Mouse (Mus musculus): Measurements from ENCODE around the gene Gm5089.

The Gm5089 gene

GRCm38 (mm10) chr14:122463734-122464341, 12.9 kb upstream of the Gm5089 start:
- peak; percentile 84 for DNase-seq

- peak; percentile 76 for DNase-seq
Measured at GRCm38 (mm10) chr14:122463080-122463691, 12.3 kb upstream of the Gm5089 start.

DNA sequence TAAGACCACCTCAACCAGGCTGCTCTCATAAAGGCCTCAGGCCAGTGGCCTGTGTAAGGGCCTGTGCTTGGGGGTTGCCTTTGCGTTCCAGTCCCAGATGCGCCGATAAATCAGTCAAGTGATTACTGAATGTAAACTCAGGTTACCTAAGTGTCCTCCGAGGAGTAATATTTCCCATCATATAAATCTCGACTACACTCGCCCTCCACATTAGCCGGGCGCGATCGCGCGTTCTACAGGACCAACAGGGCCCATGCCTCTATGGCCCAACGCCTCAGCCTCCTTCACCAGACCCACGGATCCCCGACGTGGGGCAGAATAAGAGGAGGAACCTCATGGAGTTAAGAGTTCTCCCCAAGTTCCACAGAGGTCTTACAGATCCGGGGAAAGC, 11.8 kb upstream of the Gm5089 start:
- DNase-seq = peak; percentile 52

DNA sequence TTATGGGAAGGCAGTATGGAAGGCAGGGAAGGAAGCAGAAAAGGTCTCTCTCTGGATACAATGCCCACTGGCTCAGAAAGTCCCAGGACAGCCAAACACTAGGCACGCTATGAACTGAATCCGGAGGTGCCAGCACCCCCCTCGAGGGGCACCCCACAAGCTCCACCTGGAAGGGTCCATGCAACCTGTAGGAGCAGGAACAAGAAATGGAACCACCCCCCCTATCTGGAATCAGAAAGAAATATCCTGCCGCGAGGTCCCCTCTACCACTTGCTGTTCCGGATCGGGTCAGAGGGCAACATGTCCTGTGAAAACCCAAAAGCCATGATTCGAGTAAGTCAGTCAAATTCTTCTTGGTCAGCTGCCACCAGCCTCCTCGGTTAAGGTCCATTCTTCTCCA, 11.1 kb upstream of the Gm5089 start:
- peak; percentile 67 for DNase-seq

- DNase-seq = no peak
Measured at GRCm38 (mm10) chr14:122461500-122461899, 10.6 kb upstream of the Gm5089 start.

DNA sequence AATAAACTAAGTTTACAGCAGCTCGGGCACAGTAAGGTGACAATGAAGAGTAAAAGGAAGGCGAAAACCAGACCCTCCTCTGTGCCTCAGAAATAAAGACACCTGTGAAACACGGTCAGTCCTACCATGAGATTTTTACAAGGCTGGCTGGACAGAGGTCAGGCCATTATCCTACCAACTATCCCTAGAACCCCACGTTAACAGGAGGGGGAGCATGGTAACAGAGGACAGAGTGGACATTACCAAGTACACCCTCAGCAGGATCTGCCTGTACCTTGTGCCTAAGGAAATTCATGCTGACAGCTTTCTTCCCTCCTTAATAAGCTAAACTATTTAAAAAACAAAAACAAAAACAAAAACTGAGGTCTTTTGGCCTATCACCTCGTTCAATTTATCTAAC, 9.3 kb upstream of the Gm5089 start:
- DNase-seq = peak; percentile 43

DNA sequence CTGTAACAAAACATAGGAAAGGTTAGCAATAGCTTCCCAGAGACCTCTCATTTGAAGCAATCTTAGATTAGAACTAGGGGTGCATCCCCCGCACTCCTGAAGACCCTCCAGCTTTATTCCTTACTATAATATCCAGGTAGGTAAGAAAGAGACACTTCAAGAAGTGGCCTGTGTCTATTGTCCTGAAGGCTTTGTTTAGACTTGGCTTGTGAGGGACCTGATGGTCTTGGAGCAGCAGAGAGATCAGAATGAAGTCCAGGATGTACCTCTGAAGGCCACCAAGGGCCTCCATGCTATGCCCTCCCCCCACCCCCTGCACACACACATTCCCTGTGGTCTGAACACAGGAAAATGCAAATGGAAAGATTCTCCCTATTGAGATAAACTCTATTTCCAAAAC, 8.9 kb upstream of the Gm5089 start:
- DNase-seq = peak; percentile 35

DNA sequence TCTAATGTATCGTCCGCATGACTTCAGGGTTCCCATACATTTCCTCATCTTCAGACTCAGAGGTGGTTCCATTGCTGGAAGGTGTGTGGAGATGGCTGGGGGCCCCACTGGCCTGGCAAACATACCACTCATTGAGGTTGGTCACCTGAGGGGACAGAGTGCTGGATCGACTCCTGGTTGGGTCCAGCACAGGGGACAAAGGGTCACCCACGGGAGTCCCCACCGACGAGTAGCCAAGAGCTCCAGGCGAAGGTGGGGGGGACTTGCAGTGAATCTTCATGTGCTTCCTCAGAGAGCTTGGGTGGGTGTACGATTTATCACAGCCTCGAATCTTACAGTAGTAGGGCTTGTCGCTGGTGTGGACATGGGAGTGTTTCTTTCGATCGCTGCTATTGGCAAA, 8.4 kb upstream of the Gm5089 start:
- peak; percentile 55 for DNase-seq

GRCm38 (mm10) chr14:122455562-122455958, 4.6 kb upstream of the Gm5089 start:
- no peak for DNase-seq

- peak; percentile 43 for DNase-seq
Measured at GRCm38 (mm10) chr14:122454901-122455561, 4.1 kb upstream of the Gm5089 start.

DNA sequence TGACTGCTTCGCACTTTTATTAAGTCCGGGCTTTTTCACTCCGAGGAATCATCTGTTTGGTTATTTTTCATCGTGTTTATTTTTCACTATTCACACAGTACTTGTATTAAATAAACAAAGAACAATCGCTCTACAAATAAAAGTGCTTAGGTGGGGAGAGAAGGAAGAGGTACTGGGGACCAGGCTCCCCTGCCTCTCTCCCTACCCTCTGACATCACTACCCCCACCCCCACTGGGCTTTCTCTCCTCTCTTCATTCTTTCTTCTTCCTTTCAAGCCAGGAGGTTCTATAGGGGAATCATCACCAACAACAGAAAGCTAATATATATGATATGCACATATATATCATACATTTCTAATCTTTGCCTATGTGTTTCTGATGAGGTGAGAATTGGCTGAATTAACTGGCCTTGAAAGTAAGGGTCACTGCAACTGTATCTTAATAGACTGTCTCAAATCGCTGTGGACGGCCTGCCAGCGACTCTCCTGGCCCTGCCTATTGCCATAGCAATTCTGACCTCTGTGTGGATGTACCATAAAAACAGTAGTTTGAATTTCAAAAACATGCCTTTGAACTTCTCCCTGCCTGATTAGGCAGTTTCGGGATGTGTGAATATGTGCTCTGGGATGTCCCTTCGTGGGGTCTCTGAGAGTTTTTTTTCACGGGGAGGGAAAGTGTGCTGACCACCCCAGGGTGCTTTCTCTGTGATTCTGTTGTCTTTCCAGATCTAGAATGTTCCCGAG, 3.3 kb upstream of the Gm5089 start:
- peak; percentile 30 for DNase-seq

DNA sequence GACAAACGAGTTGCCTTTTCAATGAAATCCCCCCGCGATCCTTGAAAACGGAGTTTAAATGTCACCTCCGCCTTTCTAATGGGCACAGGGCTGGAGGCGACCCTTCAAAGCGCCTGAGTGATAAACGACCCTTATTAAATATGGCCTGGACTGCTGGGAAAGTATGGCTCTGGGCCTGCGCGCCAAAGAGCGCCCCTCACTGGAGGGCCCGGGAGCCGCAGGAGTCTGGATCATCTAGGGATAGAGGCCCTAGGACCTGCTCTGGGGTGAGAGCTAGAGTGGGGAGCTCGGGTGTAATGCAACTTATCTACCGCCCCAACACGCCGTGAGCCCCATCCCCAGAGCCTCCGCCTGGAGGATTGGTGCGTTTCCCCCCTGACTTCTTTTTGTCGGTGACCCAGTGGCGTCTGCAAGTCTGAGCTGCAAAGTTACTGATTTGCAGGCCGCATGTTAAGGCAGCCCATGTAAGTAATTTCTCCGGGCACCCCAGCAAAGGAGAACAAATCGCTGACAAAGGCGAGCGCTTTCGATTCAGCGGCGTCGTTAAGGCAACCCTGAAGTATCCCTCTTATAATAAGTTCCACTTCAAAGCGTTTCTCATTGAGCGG, 2.6 kb upstream of the Gm5089 start:
- peak; percentile 67 for DNase-seq

GRCm38 (mm10) chr14:122452701-122453387, 1.9 kb upstream of the Gm5089 start:
- peak; percentile 28 for DNase-seq

GRCm38 (mm10) chr14:122451551-122452145, 733 bp upstream of the Gm5089 start:
- peak; percentile 26 for DNase-seq

- peak; percentile 51 for DNase-seq
Measured at GRCm38 (mm10) chr14:122449601-122450495, 1.1 kb downstream of the Gm5089 start.

- no peak for DNase-seq
Measured at GRCm38 (mm10) chr14:122436850-122437249, 14.1 kb downstream of the Gm5089 start.

DNA sequence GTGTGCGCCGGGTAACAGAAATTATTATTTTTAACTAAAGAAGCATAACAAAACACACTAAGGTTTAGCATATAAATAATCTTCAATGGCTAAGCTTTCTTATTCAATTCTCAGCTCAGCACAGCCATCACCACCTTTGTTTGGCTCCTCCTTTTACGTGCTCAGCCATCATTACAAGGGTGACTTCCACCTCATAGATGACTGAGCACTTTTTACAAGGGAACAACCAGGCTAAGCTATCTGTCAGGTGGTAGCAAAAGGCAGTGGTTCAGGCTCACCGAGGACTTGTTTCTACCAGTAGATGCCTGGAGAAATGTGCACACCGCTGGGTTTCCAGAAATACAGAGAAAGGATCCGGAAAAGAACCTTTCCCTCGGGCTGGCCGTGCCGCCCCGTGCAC, 16.9 kb downstream of the Gm5089 start:
- no peak for DNase-seq

GRCm38 (mm10) chr14:122432558-122432957, 18.4 kb downstream of the Gm5089 start:
- no peak for DNase-seq

- DNase-seq = no peak
Measured at GRCm38 (mm10) chr14:122427654-122428053, 23.3 kb downstream of the Gm5089 start.

DNA sequence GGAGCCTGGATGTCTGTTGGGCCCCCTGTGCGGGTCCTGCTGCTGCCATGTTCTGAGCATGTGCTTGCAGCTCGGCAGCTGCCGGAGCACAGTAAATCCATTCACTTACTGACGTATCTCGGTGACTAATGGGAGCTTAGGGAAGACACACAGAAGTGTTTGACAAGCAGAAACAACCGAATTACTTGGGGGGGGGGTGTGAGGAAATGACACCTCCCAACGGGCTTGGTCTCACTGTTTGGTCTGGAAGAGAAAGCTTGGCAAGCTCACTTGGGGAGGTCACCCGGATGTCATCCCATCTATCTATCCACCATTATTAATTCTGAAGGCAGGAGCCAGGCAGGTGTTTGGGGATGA, 23.7 kb downstream of the Gm5089 start:
- DNase-seq = no peak

DNA sequence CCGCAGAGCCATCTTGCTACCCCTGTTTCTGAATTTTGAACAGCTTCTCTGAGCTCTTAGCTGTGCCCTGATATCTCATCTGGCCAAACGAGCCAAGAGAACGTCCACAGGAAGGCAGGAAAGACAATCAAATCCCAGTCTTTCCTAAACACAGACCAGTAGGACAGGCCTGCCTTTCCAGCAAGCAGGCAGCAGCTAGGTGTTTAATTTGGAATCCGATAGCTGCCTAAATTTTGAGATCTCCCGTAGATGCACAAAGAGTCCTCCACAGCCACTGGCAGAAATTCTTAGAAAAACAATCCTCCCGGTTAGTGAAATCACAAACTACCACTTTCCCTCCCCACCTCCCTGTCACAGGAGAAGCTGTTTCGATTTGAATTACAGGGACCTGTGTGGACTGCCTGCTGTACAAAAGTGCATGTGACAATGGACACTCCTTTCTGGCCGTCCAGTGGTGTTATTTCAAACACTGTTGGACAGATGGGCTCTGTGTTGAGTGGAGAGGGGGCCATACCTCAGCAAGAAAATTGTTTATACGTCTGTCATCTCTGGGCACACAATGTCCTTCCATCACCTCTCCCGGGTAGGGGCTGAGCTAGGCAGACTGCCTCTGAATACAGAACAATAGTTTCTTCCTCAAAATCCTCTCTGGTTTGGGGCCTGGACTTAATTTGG, 24.2 kb downstream of the Gm5089 start:
- DNase-seq = no peak

All from cerebellum, adult 9-11 months (tissue).